Mouse (Mus musculus) mouse embryonic stem cell (cell line): ENCODE measurements around the gene Gm20388.

Experiments
- in situ Hi-C, 2 experiments: fragments of 300-500 bp; cut with MboI; formaldehyde crosslinking; loops; 1 replicate in 1 of 2; 3 replicates in 1 of 2; pipeline ENCODE4 v1.14.3; 2019 to 2020; ENCODE audit warnings: low sequenced_read_pairs in 2 of 2, low pct_unique_long_range_greater_than_20kb in 1 of 2, mixed read lengths in 1 of 2; ENCODE audit not compliant: unreplicated experiment in 1 of 2

Gene Gm20388

DNA sequence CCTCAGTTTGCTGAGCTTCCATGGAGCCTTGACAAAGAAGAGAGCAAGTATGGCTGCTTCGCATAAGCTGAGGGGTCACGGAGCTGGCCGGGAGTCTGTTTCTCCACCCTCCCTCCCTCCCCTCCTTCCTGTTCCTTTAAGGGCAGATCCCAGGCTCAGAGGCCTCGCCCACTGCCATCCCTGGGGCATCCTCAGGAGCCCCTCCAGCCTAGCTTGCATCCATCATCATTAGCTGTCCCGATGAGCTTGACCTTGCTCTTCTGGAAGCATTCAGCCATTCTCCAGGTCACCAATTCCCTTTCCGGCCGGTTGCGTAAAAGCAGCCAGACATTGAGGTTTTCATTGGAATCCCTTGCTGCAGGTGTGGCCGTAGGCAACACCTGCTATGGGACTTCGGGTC, 2144.7 kb downstream of the Gm20388 start:
- in situ Hi-C loops: no loop called here

DNA sequence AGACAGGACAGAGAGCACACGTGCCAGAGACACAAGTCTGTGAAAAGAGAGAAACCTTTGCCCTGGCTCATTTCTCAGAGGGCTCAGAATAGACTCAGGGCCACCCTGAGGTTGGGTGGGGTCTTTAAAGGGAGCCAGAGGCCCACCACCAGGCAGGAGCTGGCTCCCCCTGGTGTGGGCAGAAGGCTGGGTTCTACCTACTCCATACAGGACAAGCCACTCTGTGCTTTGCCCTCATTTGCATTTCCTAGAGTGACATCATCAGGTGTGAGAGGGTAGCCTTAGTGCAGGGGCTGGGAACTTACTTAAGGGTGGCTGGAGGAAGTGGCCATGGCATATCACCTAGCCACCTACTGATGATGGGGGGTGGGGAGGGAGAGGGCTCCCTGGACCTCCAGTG, 2145.5 kb downstream of the Gm20388 start:
- in situ Hi-C loops: no loop called here

DNA sequence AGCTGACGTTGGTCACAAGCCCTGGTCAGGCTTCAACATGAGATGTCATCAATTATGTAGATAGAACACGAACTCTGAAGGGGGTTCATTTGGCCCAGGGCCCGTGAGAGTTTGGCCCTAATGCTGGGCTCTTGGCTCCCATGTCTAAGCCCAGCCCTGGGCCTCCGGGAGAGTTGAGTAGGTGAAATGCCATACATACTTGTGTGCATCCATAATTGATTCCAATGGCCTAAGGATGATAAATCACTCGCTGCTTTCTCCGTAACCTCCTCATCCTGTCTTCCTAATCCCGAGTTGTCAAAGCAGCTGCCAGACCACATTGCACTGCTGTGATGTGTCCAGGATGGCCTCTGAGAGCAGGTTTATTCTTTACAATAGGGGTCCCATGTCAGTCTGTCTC, 2146.2 kb downstream of the Gm20388 start:
- in situ Hi-C loops: no loop called here

DNA sequence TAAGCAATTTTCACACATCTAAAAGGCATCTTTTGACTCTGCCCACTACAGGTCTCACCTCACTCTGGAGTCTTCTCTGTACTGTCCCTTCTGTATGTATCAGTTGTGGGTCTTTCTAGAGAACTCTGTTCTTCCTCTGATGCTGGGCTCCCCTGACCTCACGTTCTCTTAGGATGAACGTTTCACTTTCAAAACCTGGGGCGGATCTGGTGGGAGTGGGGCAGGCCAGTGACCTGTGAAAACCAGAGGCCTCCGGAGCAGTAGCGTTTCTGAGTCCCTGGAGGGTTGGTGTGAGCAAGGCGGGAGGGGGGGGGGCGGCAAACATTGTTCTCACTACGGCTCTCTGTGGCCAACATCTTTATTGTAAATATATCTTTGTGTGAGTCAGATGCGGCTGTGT, 2147.9 kb downstream of the Gm20388 start:
- in situ Hi-C loops: no loop called here

DNA sequence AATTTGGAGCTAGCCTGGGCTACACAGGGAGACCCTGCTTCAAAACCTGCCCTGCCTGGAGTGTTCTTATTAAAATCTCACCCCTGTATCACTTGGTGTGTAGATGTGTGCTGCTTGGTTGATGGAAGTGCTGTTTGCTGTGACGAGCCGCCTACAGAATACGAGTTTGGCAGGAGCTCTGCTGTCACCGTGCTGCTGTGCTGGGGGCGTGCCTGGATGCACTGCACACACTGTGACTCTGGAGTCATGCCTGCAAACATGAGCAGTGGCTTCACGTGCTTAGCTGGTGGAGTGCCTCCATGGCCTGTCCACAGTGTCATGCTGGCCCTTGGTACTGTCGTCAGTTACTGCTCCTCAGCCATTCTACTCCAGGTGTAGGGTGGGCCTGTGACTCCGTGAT, 2148.3 kb downstream of the Gm20388 start:
- in situ Hi-C loops: no loop called here

DNA sequence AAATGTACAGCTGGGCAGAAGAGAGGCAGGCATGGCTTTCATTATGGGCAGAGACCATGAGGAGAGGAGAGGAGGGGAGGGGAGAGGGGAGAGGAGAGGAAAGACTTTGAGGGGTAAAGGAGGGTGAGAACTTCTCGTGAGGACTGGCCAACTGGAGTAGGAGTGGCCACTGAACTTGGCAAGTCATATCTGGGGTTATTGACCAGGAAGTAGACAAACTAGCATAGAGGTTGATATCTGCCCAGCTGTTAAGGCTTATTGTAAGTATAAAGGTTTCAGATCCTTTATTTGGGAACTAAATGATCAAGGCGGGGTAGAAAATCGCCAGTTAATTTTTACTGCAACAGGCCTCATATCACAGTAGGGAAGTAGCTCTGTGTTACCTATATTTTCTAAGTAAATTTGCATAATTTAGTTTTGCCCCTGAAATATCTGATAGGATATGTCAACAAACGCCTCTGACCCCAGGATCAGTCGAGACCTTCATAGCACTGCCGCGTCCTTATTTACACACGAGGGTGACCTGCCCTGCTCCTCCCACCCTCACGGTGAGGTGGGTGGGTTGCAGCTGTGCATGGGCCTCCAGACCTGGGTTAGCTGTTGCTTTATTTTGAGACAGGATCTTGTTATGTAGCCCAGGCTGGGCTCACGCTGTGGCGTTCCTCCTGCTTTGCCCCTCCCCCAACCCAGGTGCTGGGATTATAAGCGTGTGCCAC, 2152.0 kb downstream of the Gm20388 start:
- in situ Hi-C loops: no loop called here

GRCm38 (mm10) chr8:122064353-122064752, 2153.7 kb downstream of the Gm20388 start:
- in situ Hi-C loops: no loop called here

DNA sequence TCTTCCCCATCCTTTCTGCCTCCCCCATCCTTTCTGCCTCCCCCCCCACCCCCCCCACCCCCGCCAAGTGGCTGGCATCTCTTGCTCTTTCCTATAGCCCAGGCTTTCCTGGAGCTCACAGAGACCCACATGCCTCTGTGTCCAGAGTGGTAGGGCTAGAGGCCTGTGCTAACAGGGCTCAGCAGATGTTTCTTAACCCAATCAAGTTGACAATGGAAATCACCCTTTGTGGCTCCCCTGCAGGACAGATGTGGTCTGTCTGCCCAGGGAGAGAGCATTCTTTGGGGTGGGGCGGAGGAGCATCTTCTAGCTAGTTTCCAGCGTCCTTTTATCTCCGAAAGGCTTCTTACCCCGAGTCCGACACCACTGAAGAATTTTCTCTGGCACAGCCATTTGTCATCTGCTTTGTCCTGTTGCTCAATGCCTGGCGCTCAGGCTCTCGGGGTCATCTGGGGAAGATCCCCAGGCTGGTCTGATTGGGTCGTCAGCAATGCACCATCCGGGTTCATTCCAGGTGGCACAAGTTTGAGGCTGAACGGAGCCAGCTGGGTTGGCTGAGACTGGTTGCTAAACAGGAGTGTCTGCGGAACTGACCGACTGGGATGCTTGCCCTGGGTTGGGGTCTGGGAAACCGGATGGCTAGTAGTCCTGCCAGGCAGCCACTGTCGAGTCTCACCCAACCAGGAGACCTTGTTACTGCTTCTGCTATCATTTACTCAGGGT, 2157.3 kb downstream of the Gm20388 start:
- in situ Hi-C loops: no loop called here

DNA sequence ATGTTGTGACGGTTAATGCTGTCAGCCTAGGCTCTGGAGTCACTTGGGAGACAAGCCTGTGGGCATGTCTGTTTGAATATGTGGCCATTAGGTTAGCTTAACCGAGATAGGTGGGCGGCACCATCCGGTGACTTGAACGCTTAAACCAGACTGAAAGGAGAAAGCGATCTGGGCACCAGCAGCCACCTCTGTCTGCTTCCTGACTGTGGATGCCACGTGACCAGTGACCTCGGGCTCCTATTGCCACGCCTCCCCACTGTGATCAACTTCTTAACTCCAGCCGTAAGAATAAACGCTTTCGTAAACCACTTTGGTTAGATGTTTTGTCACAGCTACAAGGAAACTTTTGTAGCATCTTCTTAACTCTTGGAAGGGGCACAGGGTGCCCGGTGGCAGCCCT, 2158.0 kb downstream of the Gm20388 start:
- in situ Hi-C loops: no loop called here

DNA sequence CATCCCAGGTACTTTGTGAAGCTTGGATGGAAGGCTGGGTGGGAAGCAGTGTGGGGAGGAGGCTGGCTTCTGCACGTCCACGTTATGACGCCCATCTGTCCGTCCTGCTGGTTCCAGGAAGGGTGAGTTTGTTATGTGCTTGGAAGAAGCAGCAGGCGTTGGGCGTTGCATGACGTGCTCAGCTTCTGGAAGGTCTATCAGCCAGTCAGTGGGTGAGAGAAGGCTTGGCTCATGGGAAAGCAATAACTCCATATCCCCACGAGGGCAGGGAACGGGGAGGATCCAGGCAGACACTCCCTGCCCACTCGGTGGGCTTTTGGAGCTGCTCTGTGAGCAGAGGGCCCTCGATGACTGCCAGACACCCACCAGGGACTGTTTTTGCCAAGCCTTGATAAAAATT, 2158.6 kb downstream of the Gm20388 start:
- in situ Hi-C loops: no loop called here

GRCm38 (mm10) chr8:122071193-122071592, 2160.6 kb downstream of the Gm20388 start:
- in situ Hi-C loops: no loop called here

- in situ Hi-C loops: no loop called here
These were observed 2163.3 kb downstream of the Gm20388 start for GRCm38 (mm10) chr8:122073964-122074363.

DNA sequence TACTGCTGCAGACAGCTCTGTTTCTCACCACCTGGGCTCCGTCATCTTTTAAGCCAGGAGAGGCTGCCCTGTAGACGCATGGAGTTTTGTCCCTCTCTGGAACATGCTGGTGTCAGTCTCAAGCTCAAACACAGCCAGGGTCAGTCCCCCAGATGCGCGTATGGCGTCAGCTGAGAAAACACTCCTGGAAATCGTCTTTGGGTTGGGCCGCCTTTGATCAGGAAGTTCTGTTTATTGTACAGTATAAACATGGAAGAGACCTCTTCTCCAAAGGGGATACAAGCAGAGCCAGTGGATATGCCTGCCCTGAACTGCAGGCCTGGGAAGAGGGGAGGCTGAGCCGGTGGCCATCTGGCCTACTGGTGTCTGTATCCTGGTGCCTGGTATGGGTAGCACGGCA, 2163.8 kb downstream of the Gm20388 start:
- in situ Hi-C loops: no loop called here

- in situ Hi-C loops: no loop called here
These were observed 2164.3 kb downstream of the Gm20388 start for GRCm38 (mm10) chr8:122074977-122075376.

DNA sequence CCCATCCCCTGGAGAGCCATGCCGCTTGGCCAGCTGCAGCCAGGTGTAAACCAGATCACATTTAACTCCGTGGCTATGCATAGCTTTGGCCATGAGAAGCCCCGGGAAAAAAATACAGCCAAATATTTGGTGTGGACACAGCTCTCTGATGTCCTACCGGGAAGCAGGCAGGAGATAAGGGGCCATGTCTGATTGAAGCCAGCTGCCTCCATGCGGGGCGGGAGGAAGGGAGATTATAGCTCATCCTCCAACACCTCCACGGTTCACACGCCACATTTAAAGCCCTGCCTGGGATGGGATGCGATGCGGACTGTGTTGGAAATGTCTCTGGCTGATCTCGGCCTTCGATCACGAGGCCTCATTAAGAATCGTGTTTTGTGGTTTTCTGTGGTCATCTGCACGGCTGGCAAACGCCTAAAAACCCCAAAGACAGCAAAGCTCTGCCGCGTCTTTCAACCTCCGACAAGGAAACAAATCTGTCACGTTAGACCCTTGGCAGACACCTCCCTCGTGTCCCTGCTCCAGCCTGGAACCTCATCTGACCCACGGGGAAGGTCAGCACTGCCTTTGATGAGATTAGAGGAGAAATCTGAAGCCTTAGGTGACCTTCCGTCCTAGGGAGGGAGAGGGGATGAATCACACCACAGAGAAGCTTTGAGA, 2165.7 kb downstream of the Gm20388 start:
- in situ Hi-C loops: no loop called here

DNA sequence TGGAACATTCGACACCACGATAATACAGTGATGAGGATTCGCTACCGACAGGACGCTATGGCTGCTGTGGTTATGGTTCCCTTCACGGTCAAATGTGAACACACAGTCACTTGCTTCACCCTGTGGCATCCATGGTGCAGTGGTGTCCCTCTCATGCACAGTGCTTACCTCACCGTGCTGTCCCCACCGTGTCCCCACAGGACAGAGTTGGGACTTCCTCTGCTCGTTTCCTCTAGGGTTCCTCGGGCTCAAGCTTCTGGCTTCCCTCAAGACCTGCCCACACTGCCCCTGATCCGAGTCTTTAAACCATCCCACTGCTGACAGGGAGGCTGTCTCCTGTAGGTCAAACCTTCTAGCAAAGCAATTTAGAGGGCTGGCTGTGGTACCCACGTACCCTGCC, 2167.7 kb downstream of the Gm20388 start:
- in situ Hi-C loops: no loop called here

DNA sequence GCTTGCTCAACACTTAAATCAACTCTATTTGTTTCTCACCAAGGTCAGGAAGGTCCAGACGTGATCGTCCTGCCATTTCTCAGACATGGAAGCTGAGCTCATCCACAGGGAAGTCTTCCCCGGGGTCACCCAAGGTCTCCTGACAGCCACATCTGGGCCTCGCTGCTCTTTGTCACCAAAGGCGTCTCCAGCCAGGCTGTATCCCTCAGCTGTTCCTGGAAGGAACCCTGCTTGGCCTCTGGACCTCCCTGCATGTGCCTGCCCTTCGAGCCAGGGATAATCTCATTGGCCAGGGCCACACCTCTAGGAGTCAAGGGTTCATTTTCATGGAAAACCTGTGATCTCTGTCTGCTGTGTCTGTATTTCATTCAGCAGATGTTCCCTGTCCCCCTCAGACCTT, 2168.5 kb downstream of the Gm20388 start:
- in situ Hi-C loops: no loop called here

DNA sequence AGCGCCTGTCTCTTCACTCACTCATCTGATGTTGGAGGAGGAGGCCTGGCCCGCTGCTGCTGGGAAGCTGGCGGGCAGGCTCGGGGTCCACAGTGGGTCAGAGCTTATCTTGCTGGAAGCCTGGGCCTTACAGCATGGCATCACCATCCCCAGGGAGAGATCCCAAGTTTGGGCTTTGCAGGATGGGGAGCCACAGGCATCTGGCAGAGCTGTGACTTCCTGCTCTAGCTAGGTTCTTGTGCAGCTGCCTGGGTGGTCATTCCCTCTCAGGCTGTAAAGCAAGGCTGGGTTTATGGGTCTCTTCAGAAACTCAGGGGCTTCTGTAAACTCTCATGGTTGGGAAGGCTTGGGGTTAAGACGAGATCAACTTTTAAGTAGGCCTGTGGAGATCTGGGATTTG, 2169.7 kb downstream of the Gm20388 start:
- in situ Hi-C loops: no loop called here

DNA sequence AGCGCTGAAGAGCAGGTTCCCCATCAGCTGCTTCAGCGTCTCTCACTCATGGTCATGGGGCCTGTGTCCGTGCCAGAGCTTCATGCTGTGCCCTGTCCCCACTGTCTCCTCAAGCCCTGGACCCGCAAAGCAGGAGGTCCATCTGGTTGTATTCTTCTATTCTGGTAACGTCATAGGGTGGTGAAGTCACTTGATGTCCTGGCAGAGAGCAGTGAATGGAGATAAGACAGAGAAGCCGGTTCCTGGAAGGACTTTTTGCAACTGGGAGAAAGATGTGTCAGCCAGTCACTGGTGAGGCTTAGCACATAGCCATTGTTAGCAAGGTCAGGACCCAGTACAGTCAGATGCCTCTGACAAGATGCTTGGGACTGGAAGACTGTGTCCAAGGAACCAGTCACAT, 2172.8 kb downstream of the Gm20388 start:
- in situ Hi-C loops: no loop called here

- in situ Hi-C loops: no loop called here
These were observed 2173.5 kb downstream of the Gm20388 start for GRCm38 (mm10) chr8:122084145-122084544.
